Mouse (Mus musculus) regulatory T cell (primary cell): Measurements from ENCODE around the gene Slc4a4.
"Not testable (repeated sequence)": the region's sequence is repeated elsewhere in the genome, so short reads cannot be mapped to it uniquely, and the experiment has no call there.

Source experiments
- in situ Hi-C: fragments of 300-600 bp; cut with MboI, MseI; formaldehyde crosslinking; loops from one replicate; pipeline ENCODE4 v1.15.1; 2025; ENCODE audit warnings: high pct_unique_total_duplicates

The Slc4a4 gene

GRCm38 (mm10) chr5:89071957-89072356 lies 185.3 kb downstream of the Slc4a4 start:
- in situ Hi-C loops, result no loop called here

DNA sequence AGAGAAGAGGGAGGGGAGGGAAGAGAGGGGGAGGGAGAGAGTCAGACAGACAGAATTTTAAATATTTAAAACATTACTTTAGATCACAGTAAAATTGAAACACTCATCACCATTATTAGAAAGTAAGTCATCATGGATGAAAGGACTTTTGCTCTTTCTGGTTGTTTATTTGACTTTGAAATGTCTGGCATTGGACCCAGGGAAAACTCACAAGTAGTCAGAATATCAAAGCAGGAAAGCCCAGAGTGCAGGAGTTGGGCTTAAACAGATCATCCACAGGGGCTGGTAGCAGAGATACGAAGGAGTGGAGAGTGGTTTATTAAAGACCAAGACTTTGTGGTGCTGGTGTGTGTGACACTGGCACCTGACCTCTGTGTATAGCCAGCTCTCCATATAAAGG lies 191.1 kb downstream of the Slc4a4 start:
- in situ Hi-C loops, result no loop called here

DNA sequence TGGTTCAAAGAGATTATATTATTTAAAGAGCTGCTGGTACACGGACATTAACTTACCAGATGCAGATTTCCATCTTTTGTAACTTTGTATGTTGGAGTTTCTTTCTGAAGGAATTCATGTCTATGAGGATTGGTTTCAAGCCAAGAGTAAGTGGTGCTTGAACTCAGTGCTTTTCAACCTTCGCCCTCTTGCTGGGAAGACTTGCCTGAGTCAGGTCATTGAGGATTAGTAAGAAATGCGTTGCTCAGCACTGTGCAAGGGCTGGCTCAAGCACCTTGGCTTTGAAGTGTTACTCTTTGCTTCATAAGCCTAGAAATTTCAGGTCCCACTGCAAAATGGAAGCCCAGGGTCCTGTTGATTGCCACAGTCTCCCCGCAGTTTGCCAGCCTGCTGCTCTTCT lies 196.9 kb downstream of the Slc4a4 start:
- in situ Hi-C loops, result no loop called here

GRCm38 (mm10) chr5:89087916-89088315 lies 201.3 kb downstream of the Slc4a4 start:
- in situ Hi-C loops, result no loop called here

DNA sequence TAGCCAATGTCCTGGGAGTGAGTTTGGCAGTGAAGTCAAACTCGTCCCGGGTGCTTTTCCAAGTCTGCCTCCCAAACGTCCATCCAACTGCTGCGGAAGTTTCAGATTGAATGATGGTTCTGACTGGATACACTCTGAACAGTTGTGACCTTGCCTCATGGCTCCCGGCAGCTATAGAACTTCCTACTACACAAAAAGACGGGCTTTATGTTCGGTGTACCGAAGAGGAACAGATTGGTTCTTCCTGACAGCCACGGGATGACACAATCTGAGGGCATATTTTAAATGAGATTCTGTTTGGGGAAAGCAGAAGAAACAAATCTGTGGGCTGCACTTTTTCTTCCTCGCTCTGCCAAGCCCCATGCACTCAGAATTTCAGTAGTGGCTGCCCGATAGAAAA lies 201.8 kb downstream of the Slc4a4 start:
- in situ Hi-C loops, result no loop called here

- in situ Hi-C loops, result no loop called here
Observed at GRCm38 (mm10) chr5:89090131-89090530, 203.5 kb downstream of the Slc4a4 start.

- in situ Hi-C loops, result no loop called here
Observed at GRCm38 (mm10) chr5:89096371-89096770, 209.8 kb downstream of the Slc4a4 start.

GRCm38 (mm10) chr5:89097291-89097690 lies 210.7 kb downstream of the Slc4a4 start:
- in situ Hi-C loops, result no loop called here

DNA sequence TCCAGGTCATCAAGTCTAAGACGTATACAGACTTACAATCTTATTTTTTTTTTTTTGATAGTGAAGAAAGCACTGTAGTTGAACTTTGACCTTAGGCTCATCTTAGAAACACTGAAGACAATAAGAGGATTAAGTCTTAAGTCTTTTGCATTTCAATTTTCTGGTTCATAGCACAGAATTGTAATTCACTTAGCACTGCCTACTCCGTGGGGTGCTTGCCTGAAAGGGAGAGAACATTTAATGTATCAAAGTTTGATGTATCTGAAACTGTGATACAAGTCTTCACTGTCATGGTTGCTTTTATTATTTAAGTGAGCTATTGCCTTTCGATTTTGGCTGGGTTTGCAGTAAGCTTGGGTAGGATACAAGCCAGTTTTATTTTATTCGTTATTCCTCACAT lies 211.5 kb downstream of the Slc4a4 start:
- in situ Hi-C loops, result no loop called here

- in situ Hi-C loops, result no loop called here
Observed at GRCm38 (mm10) chr5:89099886-89100285, 213.3 kb downstream of the Slc4a4 start.

DNA sequence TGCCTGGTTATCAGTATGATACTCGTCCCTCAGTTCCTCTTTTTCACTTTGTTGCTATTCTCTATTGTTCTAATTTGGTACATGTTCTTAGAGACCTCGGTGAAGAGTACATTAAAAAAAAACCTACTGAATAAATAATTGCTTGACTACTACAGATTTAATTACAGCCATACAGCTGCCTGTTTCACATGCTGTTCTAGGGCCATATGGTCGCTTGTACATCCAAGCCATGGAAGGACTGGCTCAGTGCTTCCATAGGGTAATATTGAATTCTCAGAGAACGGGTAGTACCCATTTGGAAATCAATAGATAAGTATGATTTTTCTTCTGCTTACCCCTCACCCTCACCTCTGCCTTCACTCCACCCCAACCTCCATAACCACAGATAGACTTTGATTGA lies 215.9 kb downstream of the Slc4a4 start:
- in situ Hi-C loops, result no loop called here

- in situ Hi-C loops, result no loop called here
Observed at GRCm38 (mm10) chr5:89105346-89105745, 218.7 kb downstream of the Slc4a4 start.

DNA sequence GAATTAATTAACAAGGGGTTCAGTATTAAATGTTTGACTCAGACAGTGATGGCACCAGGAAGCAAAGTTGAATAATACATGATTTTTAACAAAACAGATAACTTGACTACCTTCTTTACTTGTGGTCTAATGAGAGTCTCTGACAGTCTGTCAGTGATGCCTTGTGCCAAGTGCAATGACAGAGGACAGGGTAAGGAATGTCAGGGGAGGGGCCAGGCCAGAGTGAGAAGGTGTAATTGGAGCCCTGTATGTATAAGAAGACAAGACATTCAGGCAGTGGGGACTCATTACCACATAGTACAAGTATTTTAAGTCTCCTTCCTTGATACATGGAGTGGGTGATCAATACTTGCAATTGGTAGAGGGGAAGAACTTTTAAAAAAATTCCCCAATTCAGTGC lies 219.6 kb downstream of the Slc4a4 start:
- in situ Hi-C loops, result no loop called here

- in situ Hi-C loops, result no loop called here
Observed at GRCm38 (mm10) chr5:89108809-89109208, 222.2 kb downstream of the Slc4a4 start.

- in situ Hi-C loops, result no loop called here
Observed at GRCm38 (mm10) chr5:89109832-89110231, 223.2 kb downstream of the Slc4a4 start.

GRCm38 (mm10) chr5:89111987-89112386 lies 225.4 kb downstream of the Slc4a4 start:
- in situ Hi-C loops, result not testable (repeated sequence)

DNA sequence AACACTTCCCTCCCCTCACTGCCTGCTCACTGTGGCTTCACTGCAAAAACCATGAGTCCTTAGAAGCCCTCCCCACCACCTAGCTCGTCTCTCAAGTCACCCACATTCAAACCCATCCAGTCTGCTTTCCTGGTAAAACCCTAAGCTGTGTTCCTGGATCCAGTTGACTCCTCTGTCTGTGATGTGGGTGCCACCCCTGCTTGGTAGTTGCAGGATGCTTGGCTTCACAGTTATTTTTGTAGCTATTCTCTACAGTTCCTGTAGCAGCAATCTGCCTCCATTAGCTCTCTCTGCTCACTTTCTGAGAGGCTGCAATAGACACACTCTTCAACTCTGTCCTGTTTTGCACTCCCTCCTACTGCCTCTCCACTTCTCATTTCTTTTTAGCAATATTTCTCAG lies 234.3 kb downstream of the Slc4a4 start:
- in situ Hi-C loops, result no loop called here

GRCm38 (mm10) chr5:89123270-89123903 lies 236.8 kb downstream of the Slc4a4 start:
- in situ Hi-C loops, result no loop called here

- in situ Hi-C loops, result no loop called here
Observed at GRCm38 (mm10) chr5:89128210-89128609, 241.6 kb downstream of the Slc4a4 start.

DNA sequence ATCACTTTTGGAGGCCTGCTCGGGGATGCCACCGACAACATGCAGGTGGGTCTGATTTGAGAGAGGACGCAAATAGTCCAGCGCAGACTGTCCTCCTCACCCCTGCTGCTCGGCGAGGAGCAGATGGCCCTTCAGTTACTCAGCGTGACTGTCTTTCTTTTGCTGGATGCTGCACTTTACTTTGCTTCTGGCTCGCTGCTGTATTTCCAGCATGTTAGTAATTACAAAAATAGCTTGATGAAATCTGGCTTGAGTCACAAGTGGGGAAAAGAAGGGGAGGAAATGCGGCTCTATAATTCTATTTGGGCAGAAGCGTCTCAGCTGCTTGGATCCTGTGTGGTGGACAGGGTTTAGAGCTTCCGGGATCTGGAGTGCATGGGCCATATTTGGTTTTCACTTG lies 249.2 kb downstream of the Slc4a4 start:
- in situ Hi-C loops, result no loop called here

DNA sequence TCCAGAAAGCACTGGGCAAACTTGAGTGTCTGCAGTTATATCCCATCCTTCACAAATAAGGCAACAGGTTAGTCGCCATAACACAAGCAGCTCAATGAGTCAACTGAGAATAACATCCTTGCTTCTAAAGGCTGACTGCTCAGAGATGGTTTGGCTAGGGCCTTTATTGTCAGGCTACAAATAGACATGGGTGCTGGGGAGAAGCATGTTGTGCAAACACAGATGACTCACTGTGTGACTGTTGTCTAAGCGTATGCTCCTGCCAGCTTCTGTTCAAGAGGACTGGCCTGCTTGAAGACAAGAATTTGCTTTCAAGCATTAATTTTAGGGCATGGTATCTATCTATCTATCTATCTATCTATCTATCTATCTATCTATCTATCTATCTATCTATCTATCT lies 253.5 kb downstream of the Slc4a4 start:
- in situ Hi-C loops, result no loop called here

GRCm38 (mm10) chr5:89141761-89142160 lies 255.1 kb downstream of the Slc4a4 start:
- in situ Hi-C loops, result no loop called here

- in situ Hi-C loops, result no loop called here
Observed at GRCm38 (mm10) chr5:89146276-89146675, 259.7 kb downstream of the Slc4a4 start.

GRCm38 (mm10) chr5:89147282-89147790 lies 260.7 kb downstream of the Slc4a4 start:
- in situ Hi-C loops, result no loop called here
